Mouse (Mus musculus): ENCODE results near the gene Abl1.

The Abl1 gene

GRCm38 (mm10) chr2:31745741-31746243, 57.6 kb downstream of the Abl1 start:
- DNase-seq (ENCODE audit: low read depth) = no peak

DNA sequence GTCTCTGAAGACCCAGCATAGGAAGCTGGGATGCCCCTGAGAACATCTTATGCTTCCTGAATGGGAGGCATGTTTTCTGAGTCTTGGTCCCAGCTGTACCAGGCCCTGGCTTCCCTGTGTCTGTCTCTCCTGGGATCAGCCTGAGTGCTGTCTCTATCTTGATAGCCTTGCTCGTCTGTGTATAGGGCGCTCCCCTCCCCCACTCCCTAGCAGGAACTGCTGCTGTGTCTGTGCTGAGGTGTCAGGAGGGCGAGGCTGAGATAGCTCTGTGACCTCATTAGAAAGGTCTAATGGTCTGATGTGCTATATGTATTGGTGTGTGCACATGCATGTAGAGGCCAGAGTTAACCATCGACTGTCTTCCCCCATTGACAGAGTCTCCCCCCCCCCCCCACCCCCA, 58.7 kb downstream of the Abl1 start:
- DNase-seq (ENCODE audit: low read depth) = peak; percentile 40

- DNase-seq (ENCODE audit: low read depth) = no peak
Observed at GRCm38 (mm10) chr2:31749046-31749709, 61.0 kb downstream of the Abl1 start.

GRCm38 (mm10) chr2:31750133-31750532, 62.0 kb downstream of the Abl1 start:
- no peak for DNase-seq (ENCODE audit: low read depth)

DNA sequence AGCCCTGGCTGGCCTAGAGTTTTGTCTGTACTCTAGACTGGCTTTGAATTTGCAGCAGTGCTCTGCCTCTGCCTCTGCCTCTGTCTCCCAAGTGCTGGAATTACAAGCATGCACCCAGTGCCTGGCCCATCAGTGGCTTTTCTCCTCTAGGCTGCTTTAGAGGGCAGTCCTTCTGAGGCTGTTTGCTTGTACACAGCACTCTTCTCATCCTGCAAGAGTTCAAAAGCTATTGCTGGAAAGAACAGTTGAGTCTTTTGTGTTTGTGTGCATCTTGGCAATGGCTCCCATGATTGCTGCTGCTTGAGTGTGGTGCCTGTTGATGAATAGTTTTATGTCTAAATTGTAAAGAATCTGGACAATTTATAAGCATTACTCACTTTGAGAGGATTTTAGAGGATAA, 69.3 kb downstream of the Abl1 start:
- DNase-seq (ENCODE audit: low read depth) = no peak

DNA sequence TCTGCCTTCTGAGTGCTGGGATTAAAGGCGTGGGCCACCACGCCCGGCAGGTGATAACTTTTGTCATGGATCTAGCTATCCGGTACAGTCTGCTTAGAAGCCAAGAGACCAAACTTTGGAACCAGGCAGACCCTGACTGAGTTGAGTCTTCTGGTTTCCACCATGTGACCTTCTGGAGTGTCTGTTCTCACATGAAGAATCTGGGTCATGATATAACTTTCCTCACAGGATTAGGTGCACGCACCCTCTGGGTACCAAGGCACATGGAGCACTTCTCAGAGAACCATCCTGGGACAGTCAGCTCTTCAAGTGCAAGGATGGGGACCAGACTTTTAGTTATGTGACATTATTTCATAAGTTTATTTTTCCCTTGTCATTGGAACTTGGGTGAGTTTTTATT, 70.8 kb downstream of the Abl1 start:
- no peak for DNase-seq (ENCODE audit: low read depth)

GRCm38 (mm10) chr2:31759751-31760460, 71.7 kb downstream of the Abl1 start:
- peak; percentile 67 for DNase-seq (ENCODE audit: low read depth)

DNA sequence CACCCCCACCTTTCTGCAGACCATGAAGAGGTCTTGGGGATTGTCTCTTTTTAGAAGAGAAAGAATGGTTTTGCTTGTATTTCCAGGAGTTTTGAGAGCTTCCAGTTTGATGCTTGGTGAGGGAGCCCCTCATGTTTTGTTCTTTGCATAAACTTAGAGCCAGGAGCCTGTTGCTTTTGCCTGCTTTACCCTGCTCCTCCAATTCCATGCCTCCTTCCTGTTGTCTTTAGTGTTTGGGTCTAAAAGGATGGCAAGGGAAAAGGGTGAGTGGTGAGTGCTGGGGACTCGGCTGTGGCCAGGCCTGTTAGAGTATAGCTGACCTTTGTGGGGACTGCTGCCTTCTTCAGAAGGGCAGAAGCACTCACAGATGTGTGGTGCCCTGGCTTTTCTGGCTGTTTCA, 72.3 kb downstream of the Abl1 start:
- DNase-seq (ENCODE audit: low read depth) = no peak

GRCm38 (mm10) chr2:31761115-31761531, 72.9 kb downstream of the Abl1 start:
- no peak for DNase-seq (ENCODE audit: low read depth)

DNA sequence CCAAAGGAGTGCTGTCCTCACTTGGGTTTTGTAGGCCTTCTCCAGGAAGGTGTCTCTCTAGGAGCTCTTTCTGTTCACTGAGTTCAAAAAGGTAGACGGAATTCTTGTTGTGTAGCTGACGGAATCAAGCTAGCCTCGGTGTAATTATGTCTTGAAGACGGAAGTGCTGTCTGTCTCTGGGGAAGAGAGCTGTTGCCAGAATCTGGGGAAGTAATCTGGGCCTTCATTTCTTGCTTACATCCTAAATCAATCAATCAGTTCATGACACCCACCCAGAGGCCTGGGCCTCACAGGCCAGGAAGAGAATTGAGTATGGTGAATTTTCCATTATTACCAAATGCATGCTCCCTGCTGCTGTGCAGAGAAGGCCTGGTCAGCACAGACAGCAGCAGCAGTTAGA, 73.4 kb downstream of the Abl1 start:
- no peak for DNase-seq (ENCODE audit: low read depth)

- no peak for DNase-seq (ENCODE audit: low read depth)
Observed at GRCm38 (mm10) chr2:31762155-31762554, 74.0 kb downstream of the Abl1 start.

DNA sequence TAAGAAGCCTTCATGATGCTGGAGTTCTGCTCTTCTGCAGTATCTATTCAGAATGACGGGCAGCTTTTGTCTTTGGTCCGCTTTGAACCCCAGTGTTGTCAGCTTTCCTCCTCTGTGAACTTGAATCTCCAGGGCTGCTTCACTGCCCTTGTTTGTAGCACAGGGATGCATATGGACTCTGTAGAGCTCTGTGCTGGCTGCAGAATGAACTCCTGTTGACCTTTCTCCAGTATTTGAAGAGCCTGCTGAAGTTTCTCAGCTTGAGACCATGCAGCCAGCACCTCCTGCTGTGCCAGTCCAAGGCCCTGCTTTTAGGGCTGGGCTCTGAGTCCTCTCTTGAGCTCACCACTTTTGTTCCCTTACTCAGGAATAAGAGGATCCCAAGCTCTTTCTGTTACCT, 74.7 kb downstream of the Abl1 start:
- no peak for DNase-seq (ENCODE audit: low read depth)

DNA sequence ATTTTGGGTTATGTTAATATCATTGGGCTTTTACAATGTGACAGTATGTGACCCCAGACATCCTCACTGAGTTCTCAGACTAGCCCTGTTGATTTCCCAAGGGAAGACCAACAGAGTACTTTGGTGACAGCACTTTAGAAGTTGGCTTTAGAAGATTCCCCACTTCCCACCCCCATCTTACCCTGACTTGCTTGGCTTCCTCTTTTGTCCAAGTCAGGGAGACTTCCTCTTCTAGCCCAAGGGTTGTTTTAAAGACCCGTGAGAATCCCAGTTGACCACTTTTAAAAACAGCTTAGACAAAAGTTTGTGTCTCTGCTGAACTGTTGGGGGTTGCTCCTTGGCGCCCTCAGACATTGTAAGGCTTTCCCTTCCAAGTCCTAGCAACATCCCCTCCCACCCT, 75.1 kb downstream of the Abl1 start:
- DNase-seq (ENCODE audit: low read depth) = no peak

GRCm38 (mm10) chr2:31767104-31767503, 78.9 kb downstream of the Abl1 start:
- DNase-seq (ENCODE audit: low read depth) = no peak

GRCm38 (mm10) chr2:31767815-31768214, 79.6 kb downstream of the Abl1 start:
- DNase-seq (ENCODE audit: low read depth) = no peak

DNA sequence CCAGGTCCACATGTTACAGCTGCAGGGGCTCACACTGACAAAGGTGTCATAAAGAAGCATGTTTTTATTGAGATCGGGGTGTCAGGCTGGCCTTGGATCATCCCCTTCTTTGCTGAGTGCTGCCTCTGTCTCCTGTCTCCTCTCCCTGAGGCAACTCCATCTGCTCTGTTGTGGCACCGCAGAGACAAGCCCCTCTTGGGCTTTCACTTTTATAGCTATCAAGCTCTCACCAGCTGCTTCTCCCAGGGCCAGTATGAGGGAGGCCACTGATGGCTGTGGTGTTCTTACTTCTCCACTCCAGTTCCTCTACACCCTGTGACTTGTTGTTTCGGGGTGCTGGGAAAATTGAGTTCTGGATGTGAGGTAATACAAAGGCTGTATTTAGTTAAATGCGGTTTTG, 80.9 kb downstream of the Abl1 start:
- DNase-seq (ENCODE audit: low read depth) = no peak

- DNase-seq (ENCODE audit: low read depth) = no peak
Observed at GRCm38 (mm10) chr2:31769631-31770111, 81.5 kb downstream of the Abl1 start.

DNA sequence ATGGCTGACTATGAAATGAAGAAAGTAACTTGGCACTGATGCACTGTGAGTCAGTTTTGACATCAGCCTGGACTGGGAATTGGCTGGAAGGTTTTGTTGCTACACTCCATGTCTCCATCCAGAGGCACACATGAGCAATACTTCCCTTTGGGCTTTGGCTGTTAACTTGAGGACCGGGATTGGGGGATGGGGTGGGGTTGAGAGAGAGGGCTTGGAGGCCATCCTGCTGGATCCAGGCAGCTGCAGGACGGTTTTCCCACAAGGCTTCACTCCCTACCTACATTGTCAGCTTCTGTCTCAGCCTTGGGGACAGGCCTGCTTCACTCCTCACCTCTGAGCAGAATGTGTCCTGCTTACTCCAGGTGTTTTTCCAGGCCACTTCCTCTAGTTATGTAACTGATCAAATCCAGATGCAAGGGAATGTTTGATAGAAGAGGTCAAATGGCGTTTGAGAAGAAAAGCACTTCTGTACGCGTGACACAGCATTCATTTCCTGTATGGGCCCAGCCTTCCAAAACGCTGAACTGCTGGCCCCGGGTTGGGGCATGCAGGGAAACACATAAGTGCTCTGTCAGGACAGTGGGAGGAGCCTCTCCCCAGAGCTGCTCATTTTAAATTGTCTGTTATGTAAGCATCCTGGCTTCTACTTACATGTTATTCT, 82.7 kb downstream of the Abl1 start:
- DNase-seq (ENCODE audit: low read depth) = no peak

DNA sequence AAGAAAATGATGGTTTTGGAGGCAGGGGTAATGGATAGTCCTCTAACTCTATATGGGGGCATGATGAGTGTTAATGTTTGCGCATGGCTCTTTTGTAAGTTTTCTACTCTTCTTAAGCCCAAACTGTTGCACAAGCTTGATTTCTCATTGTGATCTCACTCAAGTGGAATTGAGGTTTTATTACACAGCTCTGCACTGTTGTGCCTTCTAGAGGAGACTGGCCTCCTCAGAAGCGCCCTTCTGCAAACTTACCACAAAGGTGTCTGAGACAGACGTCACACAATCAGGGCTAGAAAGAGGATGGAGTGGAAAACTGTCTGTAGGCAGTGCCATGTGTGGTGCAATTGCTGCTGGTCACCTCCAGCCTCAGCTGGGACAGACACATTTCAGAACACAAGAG, 88.3 kb downstream of the Abl1 start:
- DNase-seq (ENCODE audit: low read depth) = no peak

DNA sequence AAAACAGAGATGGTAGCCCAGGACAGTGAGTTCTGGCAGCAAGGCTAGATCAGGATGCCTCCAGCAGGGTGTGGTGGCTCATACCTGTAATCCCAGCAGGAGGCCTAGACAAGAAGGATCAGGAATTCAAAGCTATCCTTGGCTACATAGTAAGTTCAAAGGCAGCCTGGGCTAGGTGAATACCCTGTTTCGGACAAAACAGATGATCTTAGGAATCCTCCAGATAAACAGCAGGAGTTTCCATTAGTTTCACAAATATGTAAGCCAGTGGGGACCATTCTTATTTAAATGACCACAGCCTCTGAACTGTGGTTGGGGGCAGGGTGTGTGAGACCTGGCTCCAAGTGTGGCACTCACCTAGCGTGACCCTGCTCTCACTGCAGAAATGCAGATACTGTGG, 91.1 kb downstream of the Abl1 start:
- DNase-seq (ENCODE audit: low read depth) = no peak

GRCm38 (mm10) chr2:31782958-31783602, 94.9 kb downstream of the Abl1 start:
- no peak for DNase-seq (ENCODE audit: low read depth)

DNA sequence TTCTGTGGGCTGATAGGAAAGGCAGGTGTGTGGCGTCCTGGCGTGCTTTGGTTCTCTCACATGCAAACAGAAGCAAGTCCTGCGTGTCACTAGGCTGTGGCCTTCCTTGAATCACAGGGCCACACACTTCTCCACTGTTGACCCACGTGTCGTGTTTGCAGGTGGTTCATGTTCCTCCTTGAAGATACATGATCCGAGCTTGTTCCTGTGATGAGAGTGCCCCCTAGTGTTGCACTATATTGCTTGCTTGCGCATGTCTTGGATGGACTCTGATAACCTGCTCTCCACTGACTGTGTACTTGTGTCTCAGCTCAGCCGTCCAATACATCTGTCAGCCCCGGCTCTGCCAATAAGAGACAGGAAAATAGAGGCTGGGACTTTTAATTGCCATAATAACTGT, 96.9 kb downstream of the Abl1 start:
- peak; percentile 62 for DNase-seq (ENCODE audit: low read depth)

DNA sequence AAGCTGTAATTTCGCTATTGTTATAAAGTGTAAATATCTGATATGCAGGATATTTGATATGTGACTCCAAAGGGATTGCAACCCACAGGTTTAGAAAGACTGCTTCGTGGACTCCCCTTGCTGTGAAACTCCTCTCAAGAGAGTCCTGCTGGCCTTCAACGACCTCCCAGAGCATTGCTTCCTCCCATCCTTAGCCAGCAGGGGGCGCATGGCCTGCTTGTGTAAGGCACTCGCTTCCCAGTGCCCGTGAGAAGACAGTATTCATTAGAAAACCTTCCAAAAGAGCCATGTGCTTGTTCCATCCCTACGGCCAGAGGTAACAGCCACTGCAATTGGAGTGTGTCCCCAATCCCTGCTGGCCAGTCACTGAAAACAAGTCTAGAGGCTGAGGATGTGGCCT, 98.9 kb downstream of the Abl1 start:
- peak; percentile 65 for DNase-seq (ENCODE audit: low read depth)
